30 mouse cellular contexts compared by ENCODE assay signal in genomic region chr17:84856971-84857370, GRCm38 (mm10).
A peak's percentile ranks its signal among the peaks of the same experiment; 100 is the strongest.
DNase-seq lines count a peak whose midpoint lies in the region; ATAC-seq and TF ChIP-seq lines count a peak whose summit lies in the region.
"Had no signal": no experiment of that assay in that cellular context is flagged by ENCODE, and none has a peak within 500 bp of the region (broad histone marks: within the 10 kb centered on the region; RNA-seq: fewer than 3 reads in every experiment).

No protein-coding gene starts in this region.

- H3K27me3 ChIP-seq in spleen, adult 2 months (ENCODE audit: control insufficient read depth, insufficient read depth, low read length), result no peaks in the 10 kb centered on the region
- H3K27me3 ChIP-seq: embryonic facial prominence, embryonic 13.5 days; heart, embryonic 12.5 days; limb, embryonic 13.5 days; lung, embryonic 15.5 days; midbrain, embryonic 12.5 days; neural tube, embryonic 12.5 days; stomach, embryonic 15.5 days had no signal

- peak overlapping the region; percentile 77 for H3K27ac ChIP-seq in spleen, adult 2 months (ENCODE audit: insufficient read depth, low read length)
- H3K27ac ChIP-seq: embryonic facial prominence, embryonic 13.5 days; forebrain, embryonic 10.5 days; hindbrain, embryonic 14.5 days; kidney, embryonic 15.5 days; layer of hippocampus, adult 2 months; left cerebral cortex, adult 2 months; limb, embryonic 13.5 days; lung, embryonic 15.5 days; midbrain, embryonic 12.5 days; neural tube, embryonic 12.5 days; stomach, embryonic 15.5 days had no signal

- H3K4me3 ChIP-seq in spleen, adult 2 months (ENCODE audit: extremely low read depth, insufficient read depth, insufficient read length), result no peak overlapping the region
- H3K4me3 ChIP-seq: embryonic facial prominence, embryonic 13.5 days; forebrain, embryonic 10.5 days; heart, embryonic 12.5 days; kidney, embryonic 15.5 days; layer of hippocampus, adult 2 months; left cerebral cortex, adult 2 months; limb, embryonic 13.5 days; lung, embryonic 15.5 days; midbrain, embryonic 12.5 days; myocyte; neural tube, embryonic 12.5 days; stomach, embryonic 15.5 days had no signal

- DNase-seq in adrenal gland, adult 2 months, result peak; percentile 61
- DNase-seq in adrenal gland, postnatal 4 days (ENCODE audit: low spot score in 2 of 2), result no peak
- DNase-seq in spleen, adult 2 months (ENCODE audit: low read depth in 1 of 2, low spot score in 2 of 2), result no peak
- no peak for DNase-seq in spleen, postnatal 36 days (ENCODE audit: low spot score in 2 of 2)
- DNase-seq in adrenal gland, postnatal 25 days, result peak; percentile 17
- DNase-seq in frontal cortex, postnatal 10 days (ENCODE audit: low spot score in 2 of 2), result no peak
- DNase-seq: cerebellum, adult 11 months; cerebellum, postnatal 10 days; forebrain, postnatal 0 days; gastrocnemius, postnatal 14 days; kidney, adult 18-20 months; right cerebral cortex, adult 18-20 months; right cerebral cortex, postnatal 4 days; thymus, postnatal 14 days had no signal

- no peak for TF ChIP-seq POLR2A in spleen, adult 2 months (IDR thresholded peaks at IDR 0.05; ENCODE audit: low read depth, low read length)

- no peaks in the 10 kb centered on the region for H3K36me3 ChIP-seq in spleen, adult 2 months (ENCODE audit: control insufficient read depth, insufficient read depth, low read length)
- H3K36me3 ChIP-seq: embryonic facial prominence, embryonic 13.5 days; forebrain, embryonic 10.5 days; G1E; heart, embryonic 12.5 days; kidney, embryonic 15.5 days; limb, embryonic 13.5 days; lung, embryonic 15.5 days; midbrain, embryonic 12.5 days; neural tube, embryonic 12.5 days; stomach, embryonic 15.5 days had no signal

- no peak for ATAC-seq in inflammation-experienced regulatory T-cells, adult 6 months
- ATAC-seq: forebrain, postnatal 0 days; Patski had no signal

- no peak for TF ChIP-seq CTCF in spleen, adult 2 months (IDR thresholded peaks at IDR 0.05; ENCODE audit: extremely low read depth, insufficient read depth, insufficient read length, insufficient replicate concordance)

- peaks cover 24% of the 10 kb centered on the region for H3K4me1 ChIP-seq in spleen, adult 2 months (ENCODE audit: control insufficient read depth, insufficient read depth, insufficient read length)
- H3K4me1 ChIP-seq: heart, embryonic 12.5 days; lung, embryonic 15.5 days; midbrain, embryonic 12.5 days; neural tube, embryonic 12.5 days; stomach, embryonic 15.5 days had no signal

- WGBS in spleen, adult 2 months, result 88% methylated on average over 6 of the region's 6 CpGs

Comparison
In these comparisons a context has a peak if more than half of its experiments do, and no peak if none do; other contexts are left out.
1. DNase-seq: peak in adrenal gland, adult 2 months (single experiment) and adrenal gland, postnatal 25 days (single experiment); none in adrenal gland, postnatal 4 days (0 of 2), spleen, adult 2 months (0 of 2), spleen, postnatal 36 days (0 of 2) and frontal cortex, postnatal 10 days (0 of 2).